Mouse (Mus musculus): ENCODE measurements around the gene Dusp5.

GRCm38 (mm10) chr19:53572607-53573006 is 43.7 kb downstream of the Dusp5 start:
- TF ChIP-seq POLR2A (IDR thresholded peaks at IDR 0.05; ENCODE audit: low read depth, low read length) (no peak), CTCF (IDR thresholded peaks at IDR 0.05; ENCODE audit: extremely low read depth, insufficient read depth, insufficient read length, insufficient replicate concordance) (no peak)
